Mouse (Mus musculus): ENCODE results near the gene Adgrl3. TPM values are rescaled to one million over a fixed set of nuclear protein-coding genes. Genes with fewer than 3 reads are reported as not detected.

The Adgrl3 gene
- polyA plus RNA-seq, 1 experiment from 2014 or later, result 66.3 TPM

GRCm38 (mm10) chr5:81275346-81276047 is 255.6 kb downstream of the Adgrl3 start:
- no peak overlapping the region for H3K9ac ChIP-seq
- H3K4me1 ChIP-seq, result no peaks in the 10 kb centered on the region
- H3K4me2 ChIP-seq (replicated peaks), result no peak overlapping the region
- 63% methylated on average over 6 of the region's 6 CpGs for WGBS
- no peaks in the 10 kb centered on the region for H3K27me3 ChIP-seq
- H3K4me3 ChIP-seq, result no peak overlapping the region
- no peak overlapping the region for H3K27ac ChIP-seq
- H3K9me3 ChIP-seq, result no peaks in the 10 kb centered on the region
- no peak for ATAC-seq (ENCODE audit: low FRiP score, low read depth)
- no peaks in the 10 kb centered on the region for H3K36me3 ChIP-seq

GRCm38 (mm10) chr5:81279246-81279645 is 259.3 kb downstream of the Adgrl3 start:
- ATAC-seq (ENCODE audit: low FRiP score, low read depth), result no peak

DNA sequence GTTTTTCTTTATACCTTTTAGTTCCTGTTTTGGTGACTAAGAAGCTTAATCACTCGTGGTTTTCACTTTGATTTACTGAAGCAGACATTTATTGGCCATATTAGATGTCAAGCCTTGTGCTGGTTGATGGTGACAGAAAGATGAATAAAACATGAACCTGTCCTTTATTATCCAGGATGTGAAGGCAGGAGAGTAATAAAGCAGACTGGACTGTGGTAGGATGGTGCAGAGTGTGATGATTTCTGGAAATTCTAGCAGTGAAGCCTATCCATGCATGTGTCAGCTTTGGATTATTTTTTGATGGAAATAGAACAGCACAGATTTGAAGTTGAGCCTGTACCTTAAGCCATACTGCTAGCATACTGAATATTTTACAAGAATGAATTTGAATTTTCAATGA is 265.7 kb downstream of the Adgrl3 start:
- Histone ChIP-seq H3K27ac (no peak overlapping the region), H3K36me3 (no peaks in the 10 kb centered on the region), H3K27me3 (no peaks in the 10 kb centered on the region), H3K9me3 (no peaks in the 10 kb centered on the region), H3K4me1 (0 out of 2 replicates have a peak, but pooled peaks cover 3% of the 10 kb centered on the region), H3K9ac (no peak overlapping the region), H3K4me2 (replicated peaks) (no peak overlapping the region), H3K4me3 (no peak overlapping the region)
- ATAC-seq (ENCODE audit: low FRiP score, low read depth), result no peak
- WGBS, result 22% methylated on average over 1 of the region's 1 CpGs

More at GRCm38 (mm10) chr5:81279246-81279645, 259.3 kb downstream of the Adgrl3 start:
- no peak overlapping the region for H3K4me3 ChIP-seq
- no peaks in the 10 kb centered on the region for H3K9me3 ChIP-seq
- no peak overlapping the region for H3K27ac ChIP-seq
- no peak overlapping the region for H3K4me2 ChIP-seq (replicated peaks)
- 45% methylated on average over 2 of the region's 2 CpGs for WGBS
- no peaks in the 10 kb centered on the region for H3K27me3 ChIP-seq
- 0 out of 2 replicates have a peak, but pooled peaks cover under 1% of the 10 kb centered on the region for H3K4me1 ChIP-seq
- H3K9ac ChIP-seq, result no peak overlapping the region
- H3K36me3 ChIP-seq, result no peaks in the 10 kb centered on the region

DNA sequence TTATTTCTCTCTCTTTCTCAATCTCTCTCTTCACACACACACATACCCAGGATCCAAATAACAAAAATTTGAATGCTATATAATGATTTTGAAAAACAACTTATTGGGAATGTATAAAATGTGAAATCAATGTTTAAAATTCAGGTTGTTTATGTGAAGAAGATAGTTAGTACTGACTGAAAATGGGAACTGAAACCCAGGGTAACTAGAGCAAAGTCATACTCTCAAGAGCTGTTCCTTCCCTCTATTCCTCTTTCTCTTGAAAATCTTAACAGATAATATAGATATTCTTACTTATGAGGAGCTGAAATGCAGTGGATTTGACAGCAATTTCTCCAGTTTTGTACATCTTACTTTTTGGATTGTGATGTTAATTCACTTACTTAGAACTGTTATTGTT is 281.9 kb downstream of the Adgrl3 start:
- no peak overlapping the region for H3K27ac ChIP-seq
- ATAC-seq (ENCODE audit: low FRiP score, low read depth), result no peak
- peaks cover 2% of the 10 kb centered on the region; the same call in 1 of the 2 replicates for H3K9me3 ChIP-seq
- no peaks in the 10 kb centered on the region for H3K27me3 ChIP-seq
- H3K4me3 ChIP-seq, result no peak overlapping the region
- H3K36me3 ChIP-seq, result no peaks in the 10 kb centered on the region
- no peaks in the 10 kb centered on the region for H3K4me1 ChIP-seq
- no peak overlapping the region for H3K4me2 ChIP-seq (replicated peaks)
- no peak overlapping the region for H3K9ac ChIP-seq

DNA sequence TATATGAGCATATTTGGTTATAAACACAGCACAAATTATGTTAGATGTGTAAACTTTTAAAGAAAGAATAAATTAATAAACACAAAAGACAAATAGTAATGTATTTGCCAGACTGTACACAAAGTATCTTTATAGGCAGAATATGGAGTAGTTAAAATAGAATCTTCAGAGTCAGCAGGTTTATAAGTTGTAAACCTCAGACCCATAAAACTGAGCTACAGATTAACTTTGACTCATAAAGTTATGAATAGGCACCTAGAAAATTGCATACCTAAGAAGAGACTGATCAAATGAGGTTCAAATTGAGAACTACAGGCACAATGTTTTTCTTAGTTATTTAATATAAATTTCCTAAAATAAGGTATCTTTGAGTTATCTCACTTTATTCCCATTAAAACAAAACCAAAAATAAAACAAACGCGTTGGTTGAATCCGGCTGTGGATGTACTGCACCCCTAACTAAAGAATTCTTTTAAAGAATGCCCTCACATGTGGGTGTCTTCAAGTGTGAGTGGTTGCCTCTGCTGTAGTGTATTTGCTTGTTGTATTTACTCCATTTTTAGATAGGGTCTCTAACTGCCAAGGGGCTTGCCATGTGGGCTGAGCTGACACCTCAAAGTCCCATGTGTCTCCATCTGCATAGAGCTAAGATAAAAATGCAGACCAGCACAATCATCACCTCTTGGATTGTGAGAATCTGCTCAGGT is 297.6 kb downstream of the Adgrl3 start:
- Histone ChIP-seq H3K4me2 (replicated peaks) (no peak overlapping the region), H3K9ac (no peak overlapping the region), H3K27ac (no peak overlapping the region), H3K4me1 (no peaks in the 10 kb centered on the region), H3K27me3 (no peaks in the 10 kb centered on the region), H3K36me3 (no peaks in the 10 kb centered on the region), H3K9me3 (no peaks in the 10 kb centered on the region), H3K4me3 (no peak overlapping the region)
- 80% methylated on average over 3 of the region's 3 CpGs for WGBS
- ATAC-seq (ENCODE audit: low FRiP score, low read depth), result no peak

- no peaks in the 10 kb centered on the region for H3K9me3 ChIP-seq
- H3K4me1 ChIP-seq, result no peaks in the 10 kb centered on the region
- H3K4me3 ChIP-seq, result no peak overlapping the region
- 0 out of 2 replicates have a peak overlapping the region, but pooled peaks have one; percentile 33 for H3K27ac ChIP-seq
- no peaks in the 10 kb centered on the region for H3K27me3 ChIP-seq
- H3K9ac ChIP-seq, result no peak overlapping the region
- H3K4me2 ChIP-seq (replicated peaks), result no peak overlapping the region
- no peaks in the 10 kb centered on the region for H3K36me3 ChIP-seq
- WGBS, result 72% methylated on average over 2 of the region's 2 CpGs
- no peak for ATAC-seq (ENCODE audit: low FRiP score, low read depth)
These were observed 301.5 kb downstream of the Adgrl3 start for GRCm38 (mm10) chr5:81321276-81321934.

- Histone ChIP-seq H3K36me3 (no peaks in the 10 kb centered on the region), H3K4me3 (no peak overlapping the region), H3K9me3 (no peaks in the 10 kb centered on the region), H3K4me1 (no peaks in the 10 kb centered on the region), H3K9ac (no peak overlapping the region), H3K27me3 (no peaks in the 10 kb centered on the region), H3K4me2 (replicated peaks) (no peak overlapping the region), H3K27ac (no peak overlapping the region)
- no peak for ATAC-seq (ENCODE audit: low FRiP score, low read depth)
- 88% methylated on average over 4 of the region's 4 CpGs for WGBS
These were observed 302.1 kb downstream of the Adgrl3 start for GRCm38 (mm10) chr5:81322064-81322463.

- Histone ChIP-seq H3K4me3 (no peak overlapping the region), H3K27me3 (no peaks in the 10 kb centered on the region), H3K4me2 (replicated peaks) (no peak overlapping the region), H3K9ac (no peak overlapping the region), H3K9me3 (no peaks in the 10 kb centered on the region), H3K4me1 (peaks cover 6% of the 10 kb centered on the region; the same call in 1 of the 2 replicates), H3K27ac (no peak overlapping the region), H3K36me3 (no peaks in the 10 kb centered on the region)
- 83% methylated on average over 4 of the region's 4 CpGs for WGBS
- no peak for ATAC-seq (ENCODE audit: low FRiP score, low read depth)
These were observed 307.0 kb downstream of the Adgrl3 start for GRCm38 (mm10) chr5:81326916-81327315.

GRCm38 (mm10) chr5:81327392-81327791 is 307.5 kb downstream of the Adgrl3 start:
- Histone ChIP-seq H3K4me3 (no peak overlapping the region), H3K9ac (no peak overlapping the region), H3K27me3 (no peaks in the 10 kb centered on the region), H3K4me2 (replicated peaks) (no peak overlapping the region), H3K36me3 (no peaks in the 10 kb centered on the region), H3K4me1 (peaks cover 6% of the 10 kb centered on the region; the same call in 1 of the 2 replicates), H3K27ac (no peak overlapping the region), H3K9me3 (no peaks in the 10 kb centered on the region)
- WGBS, result 88% methylated on average over 1 of the region's 1 CpGs
- ATAC-seq (ENCODE audit: low FRiP score, low read depth), result no peak

DNA sequence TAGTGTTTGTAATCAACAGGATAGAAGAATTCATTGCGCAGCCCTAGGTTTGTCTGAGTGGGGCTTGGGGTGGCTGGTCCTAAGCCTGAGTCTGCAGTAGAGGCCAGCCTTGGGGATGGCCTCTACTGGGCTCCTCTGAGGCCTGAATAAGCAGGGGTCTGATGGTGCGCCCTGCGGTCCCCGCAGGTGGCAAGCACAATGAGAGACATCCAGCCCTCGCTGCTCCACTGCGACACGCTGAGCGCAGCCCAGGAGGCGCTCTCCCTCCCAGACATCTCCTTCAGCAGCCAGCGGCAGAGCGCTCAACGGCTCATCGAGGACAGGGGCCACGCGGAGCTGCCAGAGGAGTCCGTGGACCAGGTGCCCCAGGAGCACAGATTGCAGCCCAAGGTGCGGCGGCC is 309.6 kb downstream of the Adgrl3 start:
- Histone ChIP-seq H3K4me1 (peaks cover 6% of the 10 kb centered on the region; the same call in 1 of the 2 replicates), H3K9me3 (no peaks in the 10 kb centered on the region), H3K4me2 (replicated peaks) (peak overlapping the region; percentile 31; the same call in 1 of the 2 replicates), H3K27me3 (no peaks in the 10 kb centered on the region), H3K27ac (no peak overlapping the region), H3K36me3 (no peaks in the 10 kb centered on the region), H3K4me3 (no peak overlapping the region), H3K9ac (no peak overlapping the region)
- WGBS, result 29% methylated on average over 18 of the region's 18 CpGs
- no peak for ATAC-seq (ENCODE audit: low FRiP score, low read depth)

GRCm38 (mm10) chr5:81344330-81344729 is 324.4 kb downstream of the Adgrl3 start:
- H3K9ac ChIP-seq, result no peak overlapping the region
- no peak for ATAC-seq (ENCODE audit: low FRiP score, low read depth)
- no peaks in the 10 kb centered on the region for H3K9me3 ChIP-seq
- H3K27me3 ChIP-seq, result no peaks in the 10 kb centered on the region
- H3K4me3 ChIP-seq, result no peak overlapping the region
- H3K27ac ChIP-seq, result no peak overlapping the region
- WGBS, result 39% methylated on average over 1 of the region's 1 CpGs
- H3K36me3 ChIP-seq, result no peaks in the 10 kb centered on the region
- peaks cover 35% of the 10 kb centered on the region for H3K4me1 ChIP-seq
- no peak overlapping the region for H3K4me2 ChIP-seq (replicated peaks)

GRCm38 (mm10) chr5:81345096-81345435 is 325.1 kb downstream of the Adgrl3 start:
- Histone ChIP-seq H3K4me1 (peaks cover 35% of the 10 kb centered on the region), H3K4me3 (no peak overlapping the region), H3K9me3 (no peaks in the 10 kb centered on the region), H3K27ac (no peak overlapping the region), H3K9ac (no peak overlapping the region), H3K36me3 (no peaks in the 10 kb centered on the region), H3K4me2 (replicated peaks) (no peak overlapping the region), H3K27me3 (no peaks in the 10 kb centered on the region)
- 59% methylated on average over 3 of the region's 3 CpGs for WGBS
- ATAC-seq (ENCODE audit: low FRiP score, low read depth), result no peak
